Mouse (Mus musculus): ENCODE measurements around the gene Cacybp. TPM values are rescaled to one million over a fixed set of nuclear protein-coding genes. Genes with fewer than 3 reads are reported as not detected.

Gene Cacybp
- polyA plus RNA-seq (2012; rRNA removed): 4.7 and 7.8 TPM in 2 replicates

GRCm38 (mm10) chr1:160212703-160213669, at the start of gene Cacybp:
Gene Cacybp, minus strand, starts transcription at chr1:160212875.

GRCm38 (mm10) chr1:160194529-160195336, 17.9 kb downstream of the Cacybp start, which contains the start of gene Mrps14:
Gene Mrps14, plus strand, starts transcription at chr1:160195215.

GRCm38 (mm10) chr1:160153480-160153879, 59.2 kb downstream of the Cacybp start, which contains the start of gene Tnn:
Gene Tnn, minus strand, starts transcription at chr1:160153580.

Other genes with a start within 250 kb of the Cacybp start
- gene 4930523C07Rik, start 168.5 kb downstream of the Cacybp start, polyA plus RNA-seq (2012; rRNA removed): 9.9 and 10.1 TPM in 2 replicates
- gene Tnn, start 59.3 kb downstream of the Cacybp start, polyA plus RNA-seq (2012; rRNA removed): 0.03 and 0.09 TPM in 2 replicates
- gene Mrps14, start 17.7 kb downstream of the Cacybp start, polyA plus RNA-seq (2012; rRNA removed): 14.3 and 17.6 TPM in 2 replicates